Mouse (Mus musculus) small intestine, adult 2 months (tissue): ENCODE measurements around the gene Gabpb1.

ENCODE experiments used
- CTCF ChIP-seq: fragments of 200-500 bp; IDR thresholded peaks from 2 replicates; pipeline ENCODE4 v1.5.1; 2012; ENCODE audit warnings: low read depth, mild to moderate bottlenecking, control low read depth, inconsistent platforms, low read length, moderate library complexity, mixed read lengths; ENCODE audit not compliant: insufficient replicate concordance, insufficient read length; ENCODE audit errors: extremely low read depth
- POLR2A ChIP-seq: fragments of 200-500 bp; IDR thresholded peaks from 2 replicates; pipeline ENCODE4 v1.6.1; 2012; ENCODE audit warnings: low read depth, mild to moderate bottlenecking, control low read depth, inconsistent platforms, low read length, moderate library complexity

GRCm38 (mm10) chr2:126707438-126707779 lies 31.3 kb upstream of the Gabpb1 start:
- TF ChIP-seq POLR2A (no peak), CTCF (no peak)
